Mouse (Mus musculus): Measurements from ENCODE around the gene Setd4.

Gene Setd4

GRCm38 (mm10) chr16:93547122-93547521, 56.7 kb downstream of the Setd4 start:
- TF ChIP-seq NANOG (IDR thresholded peaks at IDR 0.05; ENCODE audit: borderline replicate concordance, low read length) (no peak), CTCF (conservative IDR thresholded peaks at IDR 0.05; ENCODE audit: low read length) (no peak), POU5F1 (IDR thresholded peaks at IDR 0.05; ENCODE audit: borderline replicate concordance, low read length) (no peak)
- H3K36me3 ChIP-seq (ENCODE audit: insufficient read depth, low read length): no peaks in the 10 kb centered on the region
- peaks cover 11% of the 10 kb centered on the region; the same call in 1 of the 2 replicates for H3K27me3 ChIP-seq (ENCODE audit: insufficient read depth, low read length)
- no peaks in the 10 kb centered on the region for H3K9me3 ChIP-seq (ENCODE audit: low read length)
- H3K4me3 ChIP-seq (replicated peaks; ENCODE audit: low read length): no peak overlapping the region
- peaks cover 19% of the 10 kb centered on the region for H3K4me1 ChIP-seq (replicated peaks; ENCODE audit: low read depth, low read length)

- Histone ChIP-seq H3K4me3 (replicated peaks; ENCODE audit: low read length) (no peak overlapping the region), H3K4me1 (replicated peaks; ENCODE audit: low read depth, low read length) (peaks cover 19% of the 10 kb centered on the region), H3K27me3 (ENCODE audit: insufficient read depth, low read length) (peaks cover 11% of the 10 kb centered on the region; the same call in 1 of the 2 replicates), H3K9me3 (ENCODE audit: low read length) (no peaks in the 10 kb centered on the region), H3K36me3 (ENCODE audit: insufficient read depth, low read length) (no peaks in the 10 kb centered on the region)
- TF ChIP-seq NANOG (IDR thresholded peaks at IDR 0.05; ENCODE audit: borderline replicate concordance, low read length) (no peak), CTCF (conservative IDR thresholded peaks at IDR 0.05; ENCODE audit: low read length) (no peak), POU5F1 (IDR thresholded peaks at IDR 0.05; ENCODE audit: borderline replicate concordance, low read length) (no peak)
Observed at GRCm38 (mm10) chr16:93546354-93546965, 57.4 kb downstream of the Setd4 start.

- TF ChIP-seq NANOG (IDR thresholded peaks at IDR 0.05; ENCODE audit: borderline replicate concordance, low read length): no peak
- TF ChIP-seq POU5F1 (IDR thresholded peaks at IDR 0.05; ENCODE audit: borderline replicate concordance, low read length): no peak
- no peak for TF ChIP-seq CTCF (conservative IDR thresholded peaks at IDR 0.05; ENCODE audit: low read length)
- H3K27me3 ChIP-seq (ENCODE audit: insufficient read depth, low read length): peaks cover 13% of the 10 kb centered on the region; the same call in 1 of the 2 replicates
- no peaks in the 10 kb centered on the region for H3K36me3 ChIP-seq (ENCODE audit: insufficient read depth, low read length)
- no peaks in the 10 kb centered on the region for H3K9me3 ChIP-seq (ENCODE audit: low read length)
- H3K4me3 ChIP-seq (replicated peaks; ENCODE audit: low read length): no peak overlapping the region
- peaks cover 15% of the 10 kb centered on the region for H3K4me1 ChIP-seq (replicated peaks; ENCODE audit: low read depth, low read length)
Observed at GRCm38 (mm10) chr16:93544931-93545330, 58.9 kb downstream of the Setd4 start.

GRCm38 (mm10) chr16:93543704-93544103, 60.2 kb downstream of the Setd4 start:
- peaks cover 13% of the 10 kb centered on the region; the same call in 1 of the 2 replicates for H3K27me3 ChIP-seq (ENCODE audit: insufficient read depth, low read length)
- H3K36me3 ChIP-seq (ENCODE audit: insufficient read depth, low read length): no peaks in the 10 kb centered on the region
- no peaks in the 10 kb centered on the region for H3K9me3 ChIP-seq (ENCODE audit: low read length)
- no peak overlapping the region for H3K4me3 ChIP-seq (replicated peaks; ENCODE audit: low read length)
- peaks cover 3% of the 10 kb centered on the region; the same call in 1 of the 2 replicates for H3K4me1 ChIP-seq (replicated peaks; ENCODE audit: low read depth, low read length)
- TF ChIP-seq CTCF (conservative IDR thresholded peaks at IDR 0.05; ENCODE audit: low read length) (peak; percentile 65), NANOG (IDR thresholded peaks at IDR 0.05; ENCODE audit: borderline replicate concordance, low read length) (no peak)

GRCm38 (mm10) chr16:93539891-93540290, 64.0 kb downstream of the Setd4 start:
- Histone ChIP-seq H3K4me1 (replicated peaks; ENCODE audit: low read depth, low read length) (no peaks in the 10 kb centered on the region), H3K27me3 (ENCODE audit: insufficient read depth, low read length) (peaks cover 18% of the 10 kb centered on the region; the same call in 1 of the 2 replicates), H3K9me3 (ENCODE audit: low read length) (no peaks in the 10 kb centered on the region), H3K36me3 (ENCODE audit: insufficient read depth, low read length) (no peaks in the 10 kb centered on the region), H3K4me3 (replicated peaks; ENCODE audit: low read length) (no peak overlapping the region)
- no peak for TF ChIP-seq POU5F1 (IDR thresholded peaks at IDR 0.05; ENCODE audit: borderline replicate concordance, low read length)
- no peak for TF ChIP-seq CTCF (conservative IDR thresholded peaks at IDR 0.05; ENCODE audit: low read length)

DNA sequence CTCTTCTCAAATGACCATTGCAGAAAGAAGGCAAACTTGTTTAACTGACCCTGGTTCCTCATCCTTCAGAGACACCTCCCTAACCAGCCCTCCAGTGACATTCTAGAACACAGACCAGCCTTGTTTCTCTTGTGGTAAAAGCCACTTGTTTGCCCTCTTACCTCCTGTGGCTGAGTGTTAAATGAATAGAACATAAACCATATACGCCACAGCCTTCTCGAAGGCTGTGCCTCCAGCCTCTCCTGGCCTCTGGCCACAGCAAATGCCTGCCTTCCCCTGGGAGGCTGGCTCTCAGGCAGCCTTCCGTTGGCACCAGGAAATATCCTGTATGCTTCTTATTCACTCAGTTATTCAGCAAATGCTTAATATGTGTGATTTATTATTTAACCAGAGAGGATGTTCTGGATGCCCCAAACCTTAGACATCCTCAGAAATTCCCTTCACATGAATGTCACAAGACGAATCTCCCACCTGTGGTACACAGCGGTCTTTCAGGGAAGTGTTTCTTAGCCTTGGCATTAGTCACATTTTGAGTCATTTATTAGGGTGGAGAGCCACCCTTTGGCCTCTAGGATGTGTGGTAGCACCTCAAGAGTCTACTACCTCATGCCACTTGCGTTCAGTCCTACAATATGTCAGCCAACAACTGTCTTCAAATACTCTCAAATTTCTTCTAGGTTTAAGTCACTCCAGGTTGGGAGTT, 68.6 kb downstream of the Setd4 start:
- no peak for TF ChIP-seq NANOG (IDR thresholded peaks at IDR 0.05; ENCODE audit: borderline replicate concordance, low read length)
- TF ChIP-seq CTCF (conservative IDR thresholded peaks at IDR 0.05; ENCODE audit: low read length): no peak
- TF ChIP-seq POU5F1 (IDR thresholded peaks at IDR 0.05; ENCODE audit: borderline replicate concordance, low read length): no peak
- Histone ChIP-seq H3K4me3 (replicated peaks; ENCODE audit: low read length) (no peak overlapping the region), H3K27me3 (ENCODE audit: insufficient read depth, low read length) (peaks cover 7% of the 10 kb centered on the region; the same call in 1 of the 2 replicates), H3K36me3 (ENCODE audit: insufficient read depth, low read length) (no peaks in the 10 kb centered on the region), H3K9me3 (ENCODE audit: low read length) (no peaks in the 10 kb centered on the region), H3K4me1 (replicated peaks; ENCODE audit: low read depth, low read length) (peaks cover 26% of the 10 kb centered on the region)
